34 mouse cellular contexts compared by ENCODE assay signal in the genomic region with DNA sequence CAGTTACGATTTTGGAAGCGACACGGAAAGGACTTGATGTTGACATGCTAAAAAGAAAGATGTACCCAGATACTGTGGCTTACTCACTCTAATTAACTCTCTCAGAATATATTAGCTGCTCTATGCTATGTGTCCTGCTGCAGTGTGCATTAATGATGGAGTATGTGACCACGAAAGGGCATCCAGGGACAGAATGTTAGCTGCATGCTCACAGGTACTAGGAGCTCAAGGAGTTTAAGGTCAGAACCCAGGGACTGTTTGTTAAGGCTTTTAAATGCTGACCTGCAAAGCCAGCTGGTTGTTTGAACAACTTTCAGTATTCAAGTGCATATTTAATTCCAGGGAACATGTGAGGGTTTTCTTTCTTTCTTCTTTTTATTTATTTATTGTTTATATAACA. TPM values are rescaled to one million over a fixed set of nuclear protein-coding genes. Genes with fewer than 3 reads are reported as not detected.
A peak's percentile ranks its signal among the peaks of the same experiment; 100 is the strongest.
DNase-seq lines count a peak whose midpoint lies in the region; ATAC-seq and TF ChIP-seq lines count a peak whose summit lies in the region.
"Had no signal": no experiment of that assay in that cellular context is flagged by ENCODE, and none has a peak within 500 bp of the region (broad histone marks: within the 10 kb centered on the region; RNA-seq: fewer than 3 reads in every experiment).

TSS of gene Tmem207 (minus strand) at position 101 of the 400 bp plus-strand sequence.

- no peak within 1 kb of the TSS for H3K9ac ChIP-seq in hindbrain, embryonic 13.5 days
- H3K9ac ChIP-seq in hindbrain, embryonic 14.5 days, result no peak within 1 kb of the TSS
- H3K9ac ChIP-seq: embryonic facial prominence, embryonic 13.5 days; heart, embryonic 13.5 days had no signal

- no peak for ATAC-seq in hindbrain, embryonic 13.5 days (ENCODE audit: low FRiP score)
- ATAC-seq in hindbrain, embryonic 14.5 days (ENCODE audit: low FRiP score), result no peak
- ATAC-seq in megakaryocyte, adult 5-6 weeks (ENCODE audit: poor library complexity, severe bottlenecking), result no peak
- ATAC-seq: CD4-positive, CD25-positive, alpha-beta regulatory T cell, adult 4 months had no signal

- TF ChIP-seq POLR2A in kidney, adult 2 months (IDR thresholded peaks at IDR 0.05; ENCODE audit: low read depth, low read length), result no peak
- no peak for TF ChIP-seq POLR2A in brain, embryonic 14.5 days (IDR thresholded peaks at IDR 0.05; ENCODE audit: borderline replicate concordance, extremely low read depth, insufficient read depth, insufficient read length, poor library complexity, severe bottlenecking)

- WGBS in hindbrain, embryonic 13.5 days, result 79% methylated on average over 4 of the region's 4 CpGs
- 78% methylated on average over 4 of the region's 4 CpGs for WGBS in hindbrain, embryonic 14.5 days
- 82% methylated on average over 4 of the region's 4 CpGs for WGBS in kidney, adult 2 months

- H3K4me1 ChIP-seq in hindbrain, embryonic 13.5 days (replicated peaks), result peaks cover 24% of the 10 kb centered on the region
- H3K4me1 ChIP-seq in hindbrain, embryonic 14.5 days (replicated peaks; ENCODE audit: control insufficient read depth, insufficient read depth, low read length), result peaks cover 7% of the 10 kb centered on the region
- peaks cover 2% of the 10 kb centered on the region for H3K4me1 ChIP-seq in kidney, adult 2 months (ENCODE audit: control insufficient read depth, insufficient read depth, low read length)
- H3K4me1 ChIP-seq: embryonic facial prominence, embryonic 10.5 days; heart, embryonic 10.5 days; heart, embryonic 13.5 days had no signal

- H3K27me3 ChIP-seq in hindbrain, embryonic 13.5 days, result no peaks in the 10 kb centered on the region
- H3K27me3 ChIP-seq in hindbrain, embryonic 14.5 days (ENCODE audit: control insufficient read depth, insufficient read depth, low read length), result no peaks in the 10 kb centered on the region
- H3K27me3 ChIP-seq in kidney, adult 2 months (replicated peaks; ENCODE audit: control insufficient read depth, insufficient read depth, low read length), result no peaks in the 10 kb centered on the region
- H3K27me3 ChIP-seq: embryonic facial prominence, embryonic 13.5 days; heart, embryonic 13.5 days had no signal

- no peak within 1 kb of the TSS for H3K4me2 ChIP-seq in hindbrain, embryonic 13.5 days
- no peak within 1 kb of the TSS for H3K4me2 ChIP-seq in hindbrain, embryonic 14.5 days (replicated peaks)
- H3K4me2 ChIP-seq: embryonic facial prominence, embryonic 13.5 days; heart, embryonic 13.5 days had no signal

- no peak within 1 kb of the TSS for H3K4me3 ChIP-seq in hindbrain, embryonic 13.5 days
- no peak within 1 kb of the TSS for H3K4me3 ChIP-seq in hindbrain, embryonic 14.5 days (replicated peaks; ENCODE audit: low read length)
- H3K4me3 ChIP-seq in kidney, adult 2 months (ENCODE audit: insufficient read depth, low read depth, low read length), result no peak within 1 kb of the TSS
- H3K4me3 ChIP-seq: embryonic facial prominence, embryonic 10.5 days; embryonic facial prominence, embryonic 13.5 days; erythroblast, embryonic 14.5 days; heart, adult 2 months; heart, embryonic 10.5 days; heart, embryonic 13.5 days had no signal

- no peak for DNase-seq in hindbrain, embryonic 14.5 days (ENCODE audit: low spot score)
- DNase-seq in kidney, adult 2 months, result peak; percentile 24
- no peak for DNase-seq in kidney, postnatal 14 days
- peak; percentile 8 for DNase-seq in brain, embryonic 14.5 days (ENCODE audit: low read depth)
- DNase-seq: adrenal gland, adult 2 months; adrenal gland, postnatal 14 days; cerebellum, adult 11-12 months; cerebellum, adult 8-10 months; cerebellum, postnatal 10 days; cerebellum, postnatal 36 days; embryo, embryonic 11 days; gastrocnemius, postnatal 10 days; gastrocnemius, postnatal 36 days; heart, adult 2 months; heart, postnatal 14 days; heart, postnatal 4 days had no signal

- no peaks in the 10 kb centered on the region for H3K9me3 ChIP-seq in hindbrain, embryonic 13.5 days
- no peaks in the 10 kb centered on the region for H3K9me3 ChIP-seq in hindbrain, embryonic 14.5 days (ENCODE audit: control insufficient read depth, low read length)
- H3K9me3 ChIP-seq: embryonic facial prominence, embryonic 10.5 days; embryonic facial prominence, embryonic 13.5 days; heart, embryonic 10.5 days; heart, embryonic 13.5 days had no signal

- 0 out of 2 replicates have a peak within 1 kb of the TSS, but pooled peaks have one; percentile 18 for H3K27ac ChIP-seq in hindbrain, embryonic 13.5 days
- H3K27ac ChIP-seq in hindbrain, embryonic 14.5 days, result no peak within 1 kb of the TSS
- H3K27ac ChIP-seq in kidney, adult 2 months (ENCODE audit: insufficient read depth, low read depth, low read length), result peak within 1 kb of the TSS; percentile 50
- H3K27ac ChIP-seq: embryonic facial prominence, embryonic 10.5 days; embryonic facial prominence, embryonic 13.5 days; heart, adult 2 months; heart, embryonic 10.5 days; heart, embryonic 13.5 days had no signal

- H3K36me3 ChIP-seq in hindbrain, embryonic 13.5 days, result no peaks in the 10 kb centered on the region
- no peaks in the 10 kb centered on the region for H3K36me3 ChIP-seq in hindbrain, embryonic 14.5 days (replicated peaks; ENCODE audit: control insufficient read depth, insufficient read depth)
- no peaks in the 10 kb centered on the region for H3K36me3 ChIP-seq in kidney, adult 2 months (ENCODE audit: control insufficient read depth, insufficient read depth, low read length)
- H3K36me3 ChIP-seq: embryonic facial prominence, embryonic 10.5 days; embryonic facial prominence, embryonic 13.5 days; heart, embryonic 10.5 days; heart, embryonic 13.5 days had no signal

- TF ChIP-seq CTCF in kidney, adult 2 months (conservative IDR thresholded peaks at IDR 0.05; ENCODE audit: insufficient read depth, insufficient read length, low read depth, low read length), result no peak
- no peak for TF ChIP-seq CTCF in brain, embryonic 14.5 days (IDR thresholded peaks at IDR 0.05; ENCODE audit: borderline replicate concordance, extremely low read depth, insufficient read depth, insufficient read length)

RNA-seq across cellular contexts. Expression of gene Tmem207, which starts in this region (rescaled TPM):
- 0.14 and 0.16 TPM in 2 replicates for polyA plus RNA-seq in hindbrain, embryonic 13.5 days (2015; fragmentation: Nextera tagmentation; extraction: Ambion mirVana)
- polyA plus RNA-seq in hindbrain, embryonic 14.5 days (2014; fragmentation: Nextera tagmentation; extraction: Ambion mirVana), result 0.08 TPM in 1 of 2 replicates, not detected in the other
- polyA plus RNA-seq in kidney, adult 2 months (2012; rRNA removed), result 7.2 and 7.8 TPM in 2 replicates
- 0.10 and 0.25 TPM in 2 replicates for polyA plus RNA-seq in brain, embryonic 14.5 days (2012; rRNA removed)
- not detected in 2 replicates for total RNA-seq in megakaryocyte, adult 5-6 weeks (2015)
- total RNA-seq in megakaryocyte, adult 5-6 weeks (2017), result not detected in 2 replicates
- total RNA-seq: adrenal gland, adult 2 months; adrenal gland, postnatal 14 days; adrenal gland, postnatal 4 days; gastrocnemius, adult 18-20 months; gastrocnemius, postnatal 10 days; gastrocnemius, postnatal 36 days; granulocyte monocyte progenitor cell, adult 5-6 weeks; heart, adult 2 months; heart, postnatal 14 days; heart, postnatal 4 days; MEL had no signal
- polyA plus RNA-seq: adrenal gland, adult 2 months; C2C12; CD4-positive, CD25-positive, alpha-beta regulatory T cell, adult 4 months; cortical plate, adult 2 months; embryonic facial prominence, embryonic 10.5 days; embryonic facial prominence, embryonic 13.5 days; erythroblast, embryonic 14.5 days; forebrain, embryonic 14.5 days; heart, adult 2 months; heart, embryonic 10.5 days; heart, embryonic 13.5 days; heart, embryonic 16.5 days; hindbrain, embryonic 11.5 days; intestine, embryonic 14.5 days had no signal

Comparison
In these comparisons a context has a peak if more than half of its experiments do, and no peak if none do; other contexts are left out.
1. Peak in DNase-seq in brain, embryonic 14.5 days; RNA of the gene not detected or under 1 TPM.